Mouse (Mus musculus) large intestine, adult 2 months (tissue): ENCODE measurements around the gene Acoxl. TPM values are rescaled to one million over a fixed set of nuclear protein-coding genes. Genes with fewer than 3 reads are reported as not detected.

Experiments used
- DNase-seq: peaks from one replicate; pipeline ENCODE4 v3.0.0-alpha.2; 2012; ENCODE audit warnings: low read depth, low spot score
- WGBS: fragments of 180-500 bp; shearing (Covaris S2); methylation state at CpG from one replicate; pipeline ENCODE4 v1.1.7; 2018; 5-methylcytosine and 5-hydroxymethylcytosine counted together
- polyA plus RNA-seq: library from polyadenylated mRNA; depleted of rRNA; stranded (reverse); fragments of >200 nt; gene quantifications from 2 replicates; pipeline ENCODE4 v1.2.3, GENCODE M21; 2012

Acoxl gene
- polyA plus RNA-seq, 1 experiment = 0.17 TPM

GRCm38 (mm10) chr2:127929939-127930715 is 91.5 kb downstream of the Acoxl start:
- WGBS = 87% methylated on average over 6 of the region's 6 CpGs
- DNase-seq = no peak

GRCm38 (mm10) chr2:127931576-127931975 is 92.9 kb downstream of the Acoxl start:
- DNase-seq = no peak
- WGBS = 74% methylated on average over 4 of the region's 4 CpGs

DNA sequence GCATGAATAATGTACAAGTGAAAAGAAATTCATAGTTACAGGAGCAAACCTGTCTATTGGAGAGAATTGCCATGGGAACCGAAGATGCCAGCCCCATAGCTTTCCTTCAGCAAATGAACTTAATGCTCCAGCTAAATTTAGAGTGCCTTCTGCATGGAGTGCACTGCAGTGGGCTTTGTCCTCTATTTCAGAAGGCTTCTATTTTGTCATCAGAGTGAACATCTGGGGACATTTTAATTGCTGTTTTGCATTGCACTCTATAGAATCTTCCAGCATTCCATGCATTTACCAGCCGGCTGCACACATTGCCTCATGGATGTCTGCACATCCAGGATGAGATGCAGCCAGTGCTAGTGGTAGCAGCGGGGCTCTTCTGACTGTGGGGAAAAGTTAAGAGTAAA is 94.9 kb downstream of the Acoxl start:
- WGBS = 85% methylated on average over 3 of the region's 3 CpGs
- DNase-seq = no peak

DNA sequence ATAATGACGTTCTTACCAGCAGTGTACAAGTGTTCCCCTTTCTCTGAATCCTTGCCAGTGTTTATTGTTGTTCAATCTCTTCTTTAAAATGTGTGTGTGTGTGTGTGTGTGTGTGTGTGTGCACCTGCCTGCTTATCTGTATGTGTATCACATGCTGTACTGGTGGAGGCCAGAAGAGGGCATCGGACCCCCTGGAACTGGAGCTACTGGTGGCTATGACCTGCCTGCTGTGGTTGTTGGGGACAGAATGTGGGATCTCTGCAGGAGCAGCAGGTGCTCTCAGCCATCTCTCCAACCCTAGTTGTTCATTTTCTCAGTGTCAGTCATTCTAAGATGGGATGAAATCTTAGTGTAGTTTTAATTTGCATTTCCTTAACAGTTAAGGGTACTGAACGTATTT is 98.4 kb downstream of the Acoxl start:
- 83% methylated on average over 3 of the region's 3 CpGs for WGBS
- no peak for DNase-seq

- DNase-seq = no peak
- 70% methylated on average over 2 of the region's 2 CpGs for WGBS
These were observed 100.5 kb downstream of the Acoxl start for GRCm38 (mm10) chr2:127939206-127939605.

GRCm38 (mm10) chr2:127960579-127960978 is 121.9 kb downstream of the Acoxl start:
- WGBS = 54% methylated on average over 6 of the region's 6 CpGs
- no peak for DNase-seq

GRCm38 (mm10) chr2:127961154-127961553 is 122.5 kb downstream of the Acoxl start:
- peak; percentile 52 for DNase-seq
- 3% methylated on average over 2 of the region's 2 CpGs for WGBS

GRCm38 (mm10) chr2:127961802-127962433 is 123.2 kb downstream of the Acoxl start:
- no peak for DNase-seq
- WGBS = 55% methylated on average over 4 of the region's 4 CpGs

- no peak for DNase-seq
- 42% methylated on average over 2 of the region's 2 CpGs for WGBS
These were observed 130.3 kb downstream of the Acoxl start for GRCm38 (mm10) chr2:127968944-127969343.

DNA sequence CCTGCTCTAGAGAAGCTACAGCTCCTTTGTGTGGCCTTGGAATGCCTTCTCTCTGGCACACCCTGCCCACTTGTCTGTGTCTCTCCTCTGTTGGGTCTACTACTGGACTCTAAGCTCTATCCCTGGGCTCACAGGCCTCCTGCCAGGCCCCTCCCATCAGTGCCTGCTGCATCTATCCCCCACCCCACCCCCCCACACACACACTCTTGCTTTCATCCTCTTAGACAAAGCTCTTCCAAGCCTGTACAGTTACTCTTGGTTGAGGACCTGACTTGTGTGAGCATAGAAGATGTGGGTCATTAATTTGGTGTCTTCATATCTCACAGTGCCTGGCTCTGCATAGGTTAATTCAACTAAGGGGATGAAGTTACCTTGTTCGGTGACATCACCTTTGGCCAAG is 137.6 kb downstream of the Acoxl start:
- 86% methylated on average over 1 of the region's 1 CpGs for WGBS
- no peak for DNase-seq

DNA sequence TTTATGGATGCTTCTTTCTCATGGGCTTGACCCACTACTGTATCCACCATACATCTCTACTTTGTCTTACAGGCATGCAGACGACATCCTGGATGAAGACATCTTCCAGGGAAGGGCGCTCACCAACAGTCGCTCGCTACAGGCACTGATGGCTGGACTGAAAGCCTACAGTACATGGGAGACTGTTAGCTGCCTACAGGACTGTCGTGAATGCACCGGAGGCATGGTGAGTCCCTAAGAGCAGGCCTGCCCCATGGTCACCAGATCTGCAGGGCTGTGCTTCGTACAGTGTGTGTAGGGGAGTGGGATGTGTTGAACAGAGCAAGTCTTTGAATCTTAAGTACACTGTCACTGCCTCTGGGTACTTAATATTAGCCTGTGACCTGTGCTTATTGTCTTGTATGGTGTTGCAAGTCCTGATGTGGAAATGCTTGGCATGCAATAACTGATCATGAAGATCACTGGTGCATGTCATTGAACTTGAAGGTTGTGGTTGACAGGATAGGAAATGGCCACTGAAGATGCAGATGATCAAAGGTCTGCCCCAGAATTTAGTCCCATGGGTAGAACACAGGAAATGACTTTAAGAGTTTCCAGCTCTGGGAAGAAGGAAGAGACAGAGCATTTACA is 140.0 kb downstream of the Acoxl start:
- WGBS = 83% methylated on average over 7 of the region's 7 CpGs
- DNase-seq = no peak

- 77% methylated on average over 3 of the region's 3 CpGs for WGBS
- no peak for DNase-seq
These were observed 143.9 kb downstream of the Acoxl start for GRCm38 (mm10) chr2:127982610-127983009.

DNA sequence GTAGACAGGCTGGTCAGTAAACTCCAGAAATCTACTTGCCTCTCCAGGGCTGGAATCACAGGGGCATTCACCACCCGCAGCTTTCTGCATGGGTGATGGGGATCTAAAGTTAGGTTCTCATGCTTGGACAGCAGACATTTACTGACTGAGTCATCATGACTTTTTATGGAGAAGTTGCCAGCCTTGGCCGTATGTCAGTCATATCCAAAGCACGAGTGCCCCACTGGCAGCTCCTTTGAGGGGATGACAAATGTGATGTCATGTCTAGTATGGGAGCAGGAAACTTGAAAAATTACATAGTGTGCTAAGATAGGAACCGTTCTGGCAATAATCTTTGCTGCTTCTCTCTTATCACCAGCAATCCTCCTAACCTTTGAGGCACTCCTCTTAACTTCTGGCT is 144.6 kb downstream of the Acoxl start:
- no peak for DNase-seq
- WGBS = 63% methylated on average over 4 of the region's 4 CpGs

DNA sequence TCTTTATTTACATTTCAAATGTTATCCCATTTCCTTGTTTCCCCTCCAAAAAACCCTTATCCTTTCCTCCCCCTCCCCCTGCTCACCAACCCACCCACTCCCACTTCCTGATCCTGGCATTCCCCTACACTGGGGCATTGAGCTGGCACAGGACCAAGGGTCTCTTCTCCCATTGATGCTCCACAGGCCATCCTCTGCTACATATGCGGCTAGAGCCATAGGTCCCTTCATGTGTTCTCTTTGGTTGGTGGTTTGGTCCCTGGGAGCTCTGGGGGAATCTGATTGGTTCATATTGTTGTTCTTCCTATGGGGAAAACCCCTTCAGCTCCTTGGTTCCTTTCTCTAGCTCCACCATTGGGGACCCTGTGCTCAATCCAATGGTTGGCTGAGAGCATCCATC is 145.3 kb downstream of the Acoxl start:
- DNase-seq = no peak
- WGBS = 92% methylated on average over 1 of the region's 1 CpGs

- DNase-seq = no peak
- 24% methylated on average over 4 of the region's 4 CpGs for WGBS
These were observed 149.0 kb downstream of the Acoxl start for GRCm38 (mm10) chr2:127987706-127988105.

DNA sequence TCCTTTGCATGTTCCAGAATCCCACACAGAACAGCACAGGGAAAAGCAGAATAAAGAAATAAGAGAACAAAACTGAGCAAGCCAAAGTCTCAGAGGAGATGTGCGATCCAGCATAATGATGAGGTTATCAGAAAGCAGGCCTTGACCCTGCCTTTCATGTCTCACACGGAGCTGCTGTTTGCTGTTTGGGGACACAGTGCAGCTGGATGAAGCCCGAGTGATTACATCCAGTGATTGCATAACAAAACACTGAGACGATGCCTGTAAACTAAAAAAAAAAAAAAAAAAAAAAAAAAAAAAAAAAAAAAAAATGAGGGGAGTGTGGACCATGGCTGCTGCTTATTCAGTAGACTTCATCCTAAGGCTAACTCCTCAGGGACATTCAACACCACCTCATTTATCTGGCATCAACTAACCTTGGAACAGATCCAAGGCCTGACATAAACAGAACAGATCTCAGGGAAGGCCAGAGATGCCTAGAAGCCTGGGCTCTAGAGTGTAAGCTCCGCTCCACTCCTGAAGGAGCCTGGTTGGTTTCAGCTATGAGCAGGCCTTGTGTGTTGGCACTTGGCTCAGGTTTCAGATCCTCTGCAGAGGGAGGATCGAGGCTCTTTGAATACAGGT is 152.3 kb downstream of the Acoxl start:
- 38% methylated on average over 6 of the region's 6 CpGs for WGBS

GRCm38 (mm10) chr2:127991656-127992055 is 153.0 kb downstream of the Acoxl start:
- DNase-seq = no peak

More for the DNA sequence above, 152.3 kb downstream of the Acoxl start:
- no peak for DNase-seq

DNA sequence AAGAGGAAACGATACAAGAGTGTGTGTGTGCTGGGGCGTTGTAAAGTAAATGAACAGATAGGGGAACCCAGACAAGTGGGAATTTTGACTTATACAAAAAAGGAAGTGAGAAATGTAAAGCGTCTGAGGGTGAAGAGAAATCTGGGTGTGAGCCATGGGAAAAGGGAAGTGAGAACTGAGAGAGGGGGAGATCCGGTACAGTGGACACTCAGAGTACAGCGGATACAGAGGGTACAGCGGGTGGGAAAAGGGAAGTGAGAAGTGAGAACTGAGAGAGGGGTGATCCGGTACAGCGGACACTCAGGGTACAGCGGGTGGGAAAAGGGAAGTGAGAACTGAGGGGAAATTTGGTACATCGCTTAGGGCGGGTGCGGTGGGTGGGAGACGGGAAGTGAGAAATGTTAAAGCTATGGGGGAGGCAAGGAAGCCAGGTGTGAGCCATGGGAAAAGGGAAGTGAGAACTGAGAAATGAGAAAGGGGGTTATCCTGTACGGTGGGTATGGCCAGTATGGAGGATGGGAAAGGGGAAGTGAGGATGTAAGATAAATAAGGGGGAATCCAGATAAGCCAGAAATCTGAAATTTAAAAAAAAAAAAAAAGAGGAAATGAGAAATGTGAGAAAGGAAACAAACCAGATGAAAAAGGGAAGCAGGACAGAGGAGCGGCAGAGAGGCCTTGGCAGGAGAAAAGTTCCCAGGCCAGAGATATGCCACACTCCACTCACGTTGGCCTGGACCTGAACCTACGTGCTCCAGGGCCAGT is 170.2 kb downstream of the Acoxl start:
- DNase-seq = no peak

More at GRCm38 (mm10) chr2:127991656-127992055, 153.0 kb downstream of the Acoxl start:
- 93% methylated on average over 1 of the region's 1 CpGs for WGBS

GRCm38 (mm10) chr2:128014613-128015012 is 175.9 kb downstream of the Acoxl start:
- 58% methylated on average over 2 of the region's 2 CpGs for WGBS
- no peak for DNase-seq

More for the DNA sequence above, 170.2 kb downstream of the Acoxl start:
- WGBS = 83% methylated on average over 17 of the region's 17 CpGs

DNA sequence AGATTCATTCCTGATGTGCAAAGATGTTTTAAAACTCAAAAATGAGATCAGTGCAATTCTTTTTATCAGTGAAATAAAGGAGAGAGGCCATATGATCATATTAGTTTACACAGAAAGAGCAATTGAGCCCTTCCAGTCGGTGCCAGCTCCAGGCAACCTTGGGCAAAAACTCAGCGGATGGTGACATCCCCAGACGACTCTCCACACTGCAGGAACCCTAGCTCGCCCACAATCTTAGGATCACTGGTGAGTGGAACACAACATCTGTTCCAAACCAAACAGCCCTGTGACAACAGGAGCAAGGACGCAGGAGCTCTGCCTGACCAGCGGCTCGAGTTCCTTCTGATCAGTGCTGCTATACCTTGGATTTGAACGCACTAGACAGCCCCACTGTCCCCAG is 176.9 kb downstream of the Acoxl start:
- DNase-seq = no peak
- 67% methylated on average over 8 of the region's 8 CpGs for WGBS
